Mouse (Mus musculus): ENCODE measurements around the gene Hdac11.

GRCm38 (mm10) chr6:91160976-91161375 is 4.5 kb downstream of the Hdac11 start:
- TF ChIP-seq TAL1 (IDR thresholded peaks at IDR 0.05; ENCODE audit: low read length) (no peak), GATA1 (IDR thresholded peaks at IDR 0.05; ENCODE audit: low read length) (no peak)
